Mouse (Mus musculus) frontal cortex, adult (tissue): ENCODE measurements at regions not wholly inside any gene's neighbourhood (a gene's known extent, or its start where the extent isn't known, plus 50 kb on each side); places are given as distances from the start of the nearest gene placed in this dataset.
"Not testable (repeated sequence)": the region's sequence is repeated elsewhere in the genome, so short reads cannot be mapped to it uniquely, and the experiment has no call there.

Experiments
- ATAC-seq: cut with Nextera tagmentation; 2 replicates; pipeline ENCODE4 v1.9.2; 2017; ENCODE audit warnings: mild to moderate bottlenecking, moderate library complexity, mixed read lengths; ENCODE audit not compliant: low TSS enrichment

DNA sequence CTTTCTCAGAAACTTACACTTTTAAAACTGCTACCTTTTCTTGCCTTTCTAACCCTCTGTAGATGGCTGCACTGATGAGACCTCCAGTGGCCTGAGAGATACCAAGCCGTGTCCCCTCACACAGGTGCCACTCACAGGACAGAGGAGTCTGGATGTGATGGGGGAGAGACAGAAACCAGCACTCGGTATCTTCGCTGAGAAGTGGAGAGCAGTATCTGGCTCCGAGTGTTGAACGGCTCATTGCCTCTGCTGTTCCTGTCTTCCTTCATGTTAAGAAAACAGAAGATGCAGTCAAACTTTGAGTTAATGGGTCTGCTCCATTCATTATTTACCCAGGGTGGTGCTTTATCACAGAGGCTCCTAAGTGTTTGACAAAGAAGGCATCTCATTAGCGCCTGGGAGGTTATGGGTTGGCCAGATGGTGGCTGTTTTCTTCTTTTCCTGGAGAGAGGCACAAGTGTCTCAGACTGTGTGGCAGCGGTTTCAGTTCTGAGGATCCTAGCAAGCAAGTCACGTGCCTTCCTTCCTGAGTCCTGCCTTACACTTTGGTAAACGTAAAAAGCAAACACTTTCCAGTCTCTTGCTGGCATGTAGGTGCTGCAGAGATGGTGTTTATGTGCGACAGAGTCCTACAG is 248.6 kb downstream of the Sec16b start:
- peak; percentile 57; the same call in 1 of the 2 replicates for ATAC-seq

DNA sequence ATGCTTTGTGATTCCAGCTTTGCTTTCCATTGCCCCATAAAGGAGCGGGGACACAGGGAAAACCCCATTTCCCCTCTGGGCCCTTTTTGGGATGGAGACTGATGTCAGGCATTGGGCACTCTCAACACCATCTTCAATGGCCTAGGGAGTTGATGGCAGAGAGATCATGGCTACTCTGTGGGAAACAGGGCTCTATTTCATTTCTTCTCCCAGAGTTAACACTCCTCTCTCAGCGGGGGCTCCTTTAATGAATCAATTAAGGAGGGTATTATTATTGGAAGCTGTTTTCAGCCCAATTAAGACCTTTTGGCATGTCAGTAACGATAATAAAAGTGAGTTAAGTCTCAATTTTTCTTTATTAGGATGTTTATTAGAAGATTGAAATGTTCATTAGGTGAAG is 250.4 kb downstream of the Sec16b start:
- no peak for ATAC-seq

DNA sequence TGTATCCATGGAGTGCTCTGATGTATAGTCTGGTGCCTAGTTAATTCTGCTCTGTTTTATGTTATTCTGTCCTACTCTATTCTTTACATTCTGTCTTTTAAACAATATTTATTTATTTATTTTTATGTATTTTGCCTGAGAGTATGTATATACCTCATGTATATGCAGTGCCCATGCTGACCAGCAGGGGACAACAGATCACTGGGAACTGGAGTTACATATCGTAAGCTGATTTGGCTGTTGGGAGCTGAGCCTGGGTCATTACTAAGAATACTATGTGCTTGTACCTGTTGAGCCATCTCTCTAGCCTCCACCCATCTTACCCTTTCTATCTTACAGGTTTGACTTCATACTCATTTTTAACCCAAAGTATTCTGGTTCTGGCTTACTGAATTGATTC is 251.8 kb downstream of the Sec16b start:
- ATAC-seq: no peak

DNA sequence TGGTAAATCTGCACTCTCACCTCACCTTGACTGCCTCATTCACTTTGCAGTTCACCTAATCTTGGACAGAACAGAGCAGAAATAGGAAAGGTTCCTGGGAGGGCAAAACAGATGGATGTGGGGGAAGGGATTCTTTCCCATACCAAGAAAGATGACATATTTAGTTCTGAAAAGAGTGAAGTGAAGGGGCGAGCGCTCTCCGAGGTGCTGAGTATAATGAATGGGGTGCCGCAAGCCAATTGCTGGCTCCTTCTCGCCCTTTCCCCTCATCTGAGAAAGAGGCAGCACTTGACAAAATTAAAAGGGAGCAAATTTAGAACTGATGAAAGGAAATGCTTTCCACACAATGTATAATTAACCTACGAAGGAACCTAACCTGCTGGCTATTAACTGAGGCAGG is 261.7 kb downstream of the Sec16b start:
- ATAC-seq: no peak

DNA sequence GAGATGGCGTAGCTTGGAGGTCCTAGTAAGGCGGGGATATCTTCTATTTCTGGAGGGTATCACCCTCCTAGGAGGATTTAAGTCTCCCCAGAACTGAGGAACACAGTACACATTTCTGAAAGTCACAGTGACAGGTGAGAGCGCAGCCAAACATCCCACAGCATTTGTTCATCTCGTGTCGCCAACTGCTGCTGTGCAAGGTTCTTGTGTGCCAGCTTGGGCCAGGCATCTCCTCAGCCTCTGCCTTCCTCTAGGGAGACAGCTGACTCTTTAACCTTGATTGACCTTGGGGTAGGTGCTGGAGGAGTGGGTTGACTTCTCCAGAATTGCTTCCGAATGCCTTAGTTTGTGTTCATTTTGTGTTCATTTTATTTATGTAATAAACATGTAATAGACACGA is 291.2 kb downstream of the Sec16b start:
- ATAC-seq: no peak

GRCm38 (mm10) chr1:157798561-157799553 is 292.3 kb downstream of the Sec16b start:
- no peak for ATAC-seq

DNA sequence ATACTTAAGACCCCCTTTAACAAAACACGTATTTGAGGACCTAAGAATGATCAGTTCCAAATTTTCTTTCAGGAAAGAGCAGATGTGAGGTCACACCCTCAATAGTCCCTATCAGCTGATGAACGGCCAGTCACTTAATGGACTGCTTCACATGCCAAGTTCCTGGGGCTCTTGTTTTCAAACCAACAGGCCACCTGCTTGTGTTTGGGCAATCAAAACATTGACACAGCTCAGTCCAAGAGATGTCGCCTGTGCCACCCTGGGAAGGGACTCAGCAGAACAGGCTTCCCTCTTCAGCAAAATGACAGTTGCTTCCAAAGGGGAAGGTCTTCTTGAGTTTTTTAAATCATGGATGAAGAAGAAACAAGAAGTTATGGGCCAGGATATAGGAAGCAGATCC is 294.6 kb downstream of the Sec16b start:
- no peak for ATAC-seq

- ATAC-seq: no peak
These were observed 297.7 kb downstream of the Sec16b start for GRCm38 (mm10) chr1:157804229-157804628.

- no peak for ATAC-seq
These were observed 299.8 kb downstream of the Sec16b start for GRCm38 (mm10) chr1:157806296-157806695.

DNA sequence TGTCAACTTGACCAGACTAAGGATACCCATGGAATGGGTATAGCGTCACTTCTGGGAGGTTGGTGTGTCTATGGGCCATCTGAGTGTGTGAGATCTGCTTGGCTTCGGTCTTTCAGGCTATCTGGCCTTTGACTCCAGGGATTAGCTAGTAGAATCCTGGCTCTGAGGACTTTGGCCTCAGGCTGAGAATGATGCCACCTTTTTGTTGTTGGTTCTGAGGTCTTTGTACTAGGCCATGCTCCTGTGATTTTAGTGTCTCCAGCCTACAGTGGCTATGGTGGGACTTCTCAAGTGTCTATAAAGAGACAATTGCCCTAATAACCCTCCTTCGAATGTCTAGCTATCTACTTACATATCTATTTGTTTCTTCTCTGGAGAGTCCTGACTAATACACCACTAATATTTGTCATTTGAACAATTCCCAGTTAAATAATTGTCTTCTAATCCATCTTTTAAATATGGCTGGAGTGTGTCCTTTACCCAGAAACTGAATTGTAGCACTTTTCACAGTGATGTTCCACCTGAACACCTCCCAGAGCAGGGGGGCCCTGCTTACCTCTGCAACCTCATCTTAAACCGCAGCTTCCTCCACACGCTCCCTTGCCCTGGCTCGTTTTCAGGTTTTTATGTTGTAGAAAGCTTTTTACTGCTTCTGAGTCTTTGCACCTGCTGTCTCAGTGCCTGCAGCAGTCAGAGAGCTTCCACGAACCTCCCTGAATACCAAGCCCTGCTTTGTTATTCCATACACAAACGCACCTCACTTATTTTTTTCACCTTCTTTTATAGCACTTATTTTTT is 303.3 kb downstream of the Sec16b start:
- ATAC-seq: no peak

DNA sequence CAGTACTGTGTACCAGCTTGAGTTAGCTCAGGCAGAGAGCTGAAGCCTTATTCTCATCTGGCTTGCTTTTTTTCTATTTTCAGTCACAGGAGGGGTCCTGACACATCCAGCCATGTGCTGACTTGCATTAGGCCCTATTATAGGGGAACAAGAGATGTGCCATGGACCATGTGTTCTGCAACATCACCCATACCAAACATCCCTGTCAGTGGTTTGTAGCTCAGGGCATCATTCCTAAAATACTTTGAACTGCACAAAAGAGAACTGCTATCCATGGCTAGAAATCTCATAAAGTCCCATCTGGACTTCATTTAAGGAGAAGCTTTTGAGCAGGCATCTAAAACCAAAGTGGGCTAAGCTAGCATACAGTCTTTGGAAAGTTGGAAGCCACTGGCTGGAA is 304.1 kb downstream of the Sec16b start:
- ATAC-seq: no peak

DNA sequence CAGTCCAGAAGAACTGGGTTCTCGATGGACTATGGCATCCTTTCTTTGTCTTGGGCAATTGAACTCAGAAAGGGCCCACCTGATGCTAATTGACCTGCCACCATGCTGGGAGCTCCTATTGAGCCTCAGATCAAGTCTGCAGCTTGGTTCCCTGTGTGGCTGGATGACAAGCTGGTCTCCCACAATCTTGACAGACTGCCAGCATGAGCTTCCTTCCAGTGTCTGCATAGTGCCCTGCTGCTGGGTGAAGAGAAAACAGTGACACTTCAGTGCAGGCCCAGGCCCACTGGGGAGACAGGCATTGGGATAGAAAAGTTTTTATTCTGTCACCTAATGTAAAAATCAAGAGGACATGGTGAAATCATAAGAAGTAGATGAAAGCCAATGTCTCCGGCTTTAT is 321.4 kb downstream of the Sec16b start:
- ATAC-seq: no peak

DNA sequence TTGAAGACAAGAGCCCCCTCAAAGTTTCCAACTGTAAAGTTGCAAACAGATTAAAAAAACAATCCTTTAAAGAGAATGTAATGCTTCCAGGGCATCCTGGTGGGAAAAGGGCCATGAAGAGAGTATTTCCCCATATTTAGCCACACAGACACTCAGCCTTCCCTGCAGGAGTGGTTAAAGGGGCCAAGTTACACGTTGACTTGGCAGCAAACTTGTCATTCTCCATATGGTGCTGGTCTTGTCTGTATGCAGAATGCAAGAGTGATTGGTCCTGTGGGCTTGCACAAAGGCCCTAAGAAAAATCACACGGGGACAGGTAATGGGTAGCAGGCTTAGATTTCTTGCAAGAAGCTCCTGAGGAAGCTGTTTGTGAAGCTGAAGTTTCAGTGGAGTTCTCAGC is 325.0 kb downstream of the Sec16b start:
- no peak for ATAC-seq

GRCm38 (mm10) chr1:157872775-157873174 is 366.2 kb downstream of the Sec16b start:
- no peak for ATAC-seq

DNA sequence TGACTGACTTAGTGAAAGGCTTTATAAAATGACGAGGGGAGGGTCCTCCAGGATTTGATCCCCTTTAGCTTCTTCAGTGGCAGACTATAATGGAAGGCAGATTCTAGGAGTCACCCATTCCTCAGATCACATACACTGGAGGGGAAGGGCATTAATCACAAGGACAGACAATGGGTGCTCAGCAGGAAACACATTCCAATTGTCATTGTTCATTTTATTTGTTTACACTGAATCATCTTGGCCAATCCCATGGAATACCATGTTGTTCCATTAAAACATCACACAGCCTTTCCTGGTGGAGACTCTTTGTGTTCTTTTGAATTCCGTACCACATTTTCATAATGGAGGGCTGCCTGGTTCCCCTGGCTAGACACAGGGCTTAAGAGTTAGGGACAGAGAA is 368.5 kb downstream of the Sec16b start:
- ATAC-seq: no peak

DNA sequence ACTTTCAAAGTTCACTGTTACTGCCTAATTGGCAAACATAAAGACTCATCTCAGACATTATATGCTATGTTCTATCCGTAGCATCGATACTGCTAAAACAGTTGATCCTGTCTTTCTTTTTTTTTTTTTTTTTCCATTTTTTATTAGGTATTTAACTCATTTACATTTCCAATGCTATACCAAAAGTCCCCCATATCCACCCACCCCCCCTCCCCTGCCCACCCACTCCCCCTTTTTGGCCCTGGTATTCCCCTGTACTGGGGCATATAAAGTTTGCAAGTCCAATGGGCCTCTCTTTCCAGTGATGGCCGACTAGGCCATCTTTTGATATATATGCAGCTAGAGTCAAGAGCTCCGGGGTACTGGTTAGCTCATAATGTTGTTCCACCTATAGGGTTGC is 370.6 kb downstream of the Sec16b start:
- ATAC-seq: not testable (repeated sequence)

DNA sequence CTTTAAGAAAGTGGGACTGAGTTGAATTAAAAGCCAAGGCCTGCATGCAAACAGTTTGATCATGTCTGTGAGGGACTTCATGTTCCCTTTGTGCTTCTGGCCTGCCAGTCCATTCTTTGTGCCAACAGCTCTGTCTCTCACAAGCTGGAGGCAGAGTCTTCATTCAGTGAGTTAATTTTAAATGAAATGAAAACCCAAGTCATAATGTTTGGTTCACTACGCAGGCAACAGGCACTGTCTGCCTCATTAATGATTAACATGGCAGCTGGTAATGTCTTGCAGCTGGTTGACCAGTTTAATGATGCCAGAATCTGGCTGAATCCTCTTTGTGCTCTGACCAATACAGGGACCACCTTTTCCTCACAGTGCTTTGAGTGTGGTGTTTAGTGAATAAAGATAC is 380.6 kb downstream of the Sec16b start:
- no peak for ATAC-seq

GRCm38 (mm10) chr1:157888573-157888972 is 382.0 kb downstream of the Sec16b start:
- peak; percentile 81 for ATAC-seq

DNA sequence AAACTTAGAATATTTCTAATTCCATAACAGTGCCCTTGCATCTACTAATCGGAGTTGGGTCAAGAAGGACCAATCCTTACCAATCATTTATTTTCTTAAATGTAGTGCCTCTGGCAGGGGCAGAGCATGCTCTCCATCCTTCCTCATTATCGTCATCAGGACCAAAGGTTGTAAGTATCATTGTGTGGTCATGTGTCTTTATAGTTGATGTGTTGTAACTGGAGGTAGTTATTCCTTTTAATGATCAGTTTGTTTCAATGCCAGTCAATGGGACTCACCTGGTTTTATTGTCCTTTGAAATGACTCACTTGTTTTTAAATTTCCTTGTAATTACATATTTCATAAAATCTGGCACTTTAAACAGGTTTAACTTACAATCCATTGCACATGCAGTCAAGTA is 399.6 kb downstream of the Sec16b start:
- ATAC-seq: no peak

DNA sequence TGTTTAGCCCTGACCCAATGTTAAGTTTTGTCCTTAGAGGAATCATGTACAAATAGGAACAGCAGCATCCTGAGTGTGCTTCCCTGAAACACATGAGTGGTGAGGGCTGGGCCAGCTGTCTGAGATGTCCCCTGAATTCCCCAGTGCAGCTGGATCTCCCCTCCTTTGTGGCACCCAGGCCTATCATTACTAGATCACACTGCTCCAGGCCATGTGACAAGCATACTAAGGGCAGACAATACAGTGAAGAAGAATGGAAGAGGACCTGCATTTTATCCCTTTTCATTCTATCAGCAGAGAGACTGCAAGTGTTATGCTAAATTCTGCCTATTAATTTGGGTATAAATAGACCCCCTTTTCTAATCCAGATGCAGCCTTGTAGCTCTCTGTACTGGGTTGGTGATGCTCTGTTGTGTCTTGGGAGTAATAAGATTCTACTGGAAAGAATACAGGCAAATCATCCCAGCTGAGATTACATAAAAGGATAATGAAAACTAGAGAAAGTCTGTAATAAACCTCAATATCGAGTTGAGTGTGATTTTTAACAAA is 418.3 kb downstream of the Brinp2 start:
- no peak for ATAC-seq

DNA sequence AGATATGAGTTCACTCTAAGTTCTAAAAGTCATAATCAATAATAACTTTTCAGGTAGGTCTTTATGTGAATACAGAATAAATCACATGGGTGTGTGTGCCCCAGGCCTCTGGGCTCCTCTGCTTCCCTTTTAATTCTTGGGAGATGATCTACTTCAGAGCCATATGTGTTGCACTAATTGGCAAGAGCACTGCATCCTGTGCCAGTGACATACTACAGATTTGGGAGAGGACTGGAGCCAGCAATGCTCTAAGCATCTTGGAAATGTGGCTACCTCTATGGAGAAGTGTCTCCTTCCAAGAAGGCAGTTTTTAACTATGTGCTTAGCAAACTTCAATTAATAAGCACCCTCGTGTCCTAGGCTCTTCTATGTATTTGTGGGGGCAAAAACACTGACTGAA is 416.6 kb downstream of the Brinp2 start:
- peak; percentile 84 for ATAC-seq

- ATAC-seq: no peak
These were observed 415.8 kb downstream of the Brinp2 start for GRCm38 (mm10) chr1:157940331-157940758.
